Mouse (Mus musculus) kidney, adult 11 months (tissue): ENCODE data around the gene Cacna2d2.

Experiments
- DNase-seq: peaks from one replicate; pipeline ENCODE4 v3.0.0; 2022

Gene Cacna2d2

GRCm38 (mm10) chr9:107504662-107505537, 105.5 kb downstream of the Cacna2d2 start:
- no peak for DNase-seq

- no peak for DNase-seq
Measured at GRCm38 (mm10) chr9:107508266-107508665, 108.9 kb downstream of the Cacna2d2 start.

DNA sequence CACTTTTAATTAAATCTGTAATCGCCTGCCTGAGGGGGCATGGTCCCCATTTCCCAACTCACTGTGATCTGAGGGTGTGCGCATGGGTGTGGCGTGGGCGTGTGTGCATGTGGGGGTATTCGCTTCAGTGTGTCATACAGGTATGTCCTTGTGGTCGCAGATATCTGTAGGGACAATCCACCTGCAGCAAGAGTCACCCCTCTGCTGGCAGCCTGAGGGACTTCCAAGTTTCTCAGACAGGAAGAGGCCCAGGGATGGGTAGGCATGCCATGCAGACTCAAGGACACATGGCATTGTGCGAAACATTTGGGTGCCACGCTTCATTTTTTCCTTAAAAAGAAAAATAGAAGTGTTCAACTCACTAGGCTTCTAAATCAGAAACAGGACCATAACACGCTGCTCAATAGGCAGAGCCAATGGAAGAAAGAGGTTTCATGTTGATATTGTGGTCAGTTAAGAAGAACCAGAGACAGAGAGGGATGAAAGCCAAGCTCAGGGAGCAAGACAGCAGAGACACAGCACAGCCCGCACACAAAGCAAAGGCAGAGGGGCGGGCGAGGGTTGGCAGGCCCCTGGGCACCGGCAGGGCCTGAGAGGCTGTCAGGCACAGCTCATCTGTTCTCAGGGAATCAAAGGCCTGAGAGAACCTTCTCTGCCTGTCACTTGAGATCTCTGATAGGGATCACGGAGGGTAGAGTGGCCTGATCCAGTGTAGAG, 111.1 kb downstream of the Cacna2d2 start:
- no peak for DNase-seq

GRCm38 (mm10) chr9:107511436-107511835, 112.0 kb downstream of the Cacna2d2 start:
- no peak for DNase-seq

DNA sequence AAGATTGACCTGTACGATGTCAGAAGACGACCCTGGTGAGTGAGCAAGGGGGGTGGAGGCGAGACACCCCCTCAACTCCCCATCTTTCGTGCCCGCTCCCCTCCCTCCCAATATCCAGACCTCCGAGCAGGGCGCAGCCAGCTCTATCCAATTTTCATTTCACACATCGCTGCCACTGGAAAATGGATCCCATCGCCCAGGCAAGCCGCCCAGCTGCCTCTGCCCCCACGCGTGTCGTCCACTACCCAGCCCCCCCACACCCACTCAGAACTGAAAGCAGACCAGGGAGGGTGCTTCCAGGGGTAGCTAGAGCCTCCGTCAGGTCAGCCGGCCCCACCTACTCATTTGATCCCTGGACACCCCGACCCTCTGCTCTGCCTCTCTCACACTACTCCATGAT, 112.9 kb downstream of the Cacna2d2 start:
- no peak for DNase-seq

DNA sequence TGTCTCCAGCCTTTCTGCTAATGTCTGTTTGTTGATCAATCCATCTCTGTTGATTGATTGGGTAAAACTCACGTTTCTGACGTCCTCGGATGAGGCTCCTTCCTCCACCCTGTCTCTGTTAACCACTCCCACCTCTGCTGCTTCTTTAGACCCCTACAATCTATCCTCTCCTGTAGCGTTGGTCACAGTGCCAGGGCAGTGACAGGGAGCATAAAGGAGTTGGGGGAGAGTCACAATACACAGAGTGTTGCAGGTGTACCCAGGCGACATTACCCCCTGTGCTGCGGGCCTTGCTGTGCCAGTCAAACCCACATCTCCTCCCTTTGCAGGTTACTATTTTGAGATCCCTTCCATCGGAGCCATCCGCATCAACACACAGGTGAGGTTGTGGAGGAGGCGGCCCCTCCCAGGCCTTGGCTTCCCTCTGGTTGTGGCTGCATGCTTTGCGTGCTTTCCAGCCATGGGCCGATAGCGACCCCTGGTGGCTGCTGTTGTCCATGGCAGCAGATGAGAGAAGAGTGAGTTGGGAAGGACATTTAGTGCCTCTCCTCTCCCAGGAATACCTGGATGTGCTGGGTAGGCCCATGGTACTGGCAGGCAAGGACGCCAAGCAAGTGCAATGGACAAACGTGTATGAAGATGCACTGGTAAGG, 115.0 kb downstream of the Cacna2d2 start:
- DNase-seq, result peak; percentile 58

DNA sequence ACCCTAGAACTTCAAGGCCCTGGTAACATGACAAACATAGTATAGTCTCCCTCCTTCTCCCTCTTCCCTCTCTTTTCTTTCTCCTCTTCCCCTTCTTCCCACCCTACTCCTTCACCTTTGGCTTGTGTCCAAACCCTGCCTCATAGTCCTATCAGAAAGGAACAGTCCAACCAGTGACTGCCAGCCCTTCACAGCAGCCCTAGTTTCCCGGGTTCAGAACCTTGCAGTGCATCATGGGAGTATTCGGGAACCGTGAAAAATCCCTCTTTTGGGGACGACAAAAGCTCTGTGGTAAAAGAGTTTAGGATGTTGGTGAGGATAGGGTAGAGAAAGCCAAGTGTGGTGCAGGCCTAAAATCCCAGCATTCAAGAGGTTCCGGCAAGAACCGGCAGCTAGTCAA, 120.9 kb downstream of the Cacna2d2 start:
- no peak for DNase-seq

DNA sequence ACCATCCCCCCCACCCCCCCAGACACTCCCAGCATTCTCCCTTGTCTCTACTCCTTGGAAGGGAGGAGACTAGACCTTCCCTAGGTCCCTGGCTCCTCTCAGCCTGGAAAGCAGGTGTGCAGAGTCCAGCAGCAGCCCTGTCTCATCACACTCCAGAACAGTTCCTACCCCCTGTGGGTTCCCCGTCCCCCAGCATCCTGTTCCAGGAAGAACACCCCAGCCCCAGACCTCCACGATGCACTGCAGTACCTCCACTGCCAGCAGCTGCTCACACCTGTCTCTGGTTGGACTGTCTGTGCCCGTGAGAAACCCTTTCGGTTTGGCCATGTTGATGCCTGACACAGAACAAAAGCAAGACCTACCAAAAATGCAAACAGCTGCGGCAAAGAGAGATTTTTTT, 121.8 kb downstream of the Cacna2d2 start:
- no peak for DNase-seq

- no peak for DNase-seq
Measured at GRCm38 (mm10) chr9:107521711-107522399, 122.4 kb downstream of the Cacna2d2 start.

GRCm38 (mm10) chr9:107522400-107522711, 122.9 kb downstream of the Cacna2d2 start:
- no peak for DNase-seq

- DNase-seq, result peak; percentile 71
Measured at GRCm38 (mm10) chr9:107526198-107527026, 127.0 kb downstream of the Cacna2d2 start.

DNA sequence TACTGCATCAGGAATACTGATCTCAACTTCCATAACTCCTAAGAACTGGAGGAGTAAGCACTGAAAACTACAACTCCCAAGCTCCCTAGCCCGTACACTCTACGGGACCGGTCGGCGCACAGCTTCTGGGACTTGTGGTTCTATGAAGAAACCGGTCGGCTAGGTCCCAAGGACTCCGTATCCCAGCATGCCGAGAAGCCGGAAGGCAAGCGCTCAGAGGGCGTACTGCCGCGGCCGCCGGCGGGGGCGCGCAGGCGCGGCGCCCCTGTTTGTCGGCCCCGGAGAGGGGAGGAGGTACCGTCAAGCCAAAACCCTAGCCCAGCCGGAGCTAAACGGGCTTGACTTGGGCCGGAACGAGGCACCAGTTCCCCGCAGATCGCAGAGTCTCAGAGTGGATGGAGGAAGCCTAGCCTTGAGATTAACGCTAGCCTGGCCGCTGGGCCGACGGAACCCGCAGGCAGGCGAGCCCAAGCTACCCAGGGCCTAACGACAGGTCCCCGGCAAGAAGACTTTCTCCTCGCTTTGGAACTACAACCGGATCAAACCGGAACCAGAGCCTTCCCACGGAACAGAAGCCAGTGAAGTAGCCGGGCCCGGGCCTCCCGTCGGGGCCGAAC, 134.5 kb downstream of the Cacna2d2 start, which contains the start of gene Tmem115:
TSS of gene Tmem115 (plus strand) at position 155 of the 617 bp plus-strand sequence.
- DNase-seq, result peak; percentile 98

DNA sequence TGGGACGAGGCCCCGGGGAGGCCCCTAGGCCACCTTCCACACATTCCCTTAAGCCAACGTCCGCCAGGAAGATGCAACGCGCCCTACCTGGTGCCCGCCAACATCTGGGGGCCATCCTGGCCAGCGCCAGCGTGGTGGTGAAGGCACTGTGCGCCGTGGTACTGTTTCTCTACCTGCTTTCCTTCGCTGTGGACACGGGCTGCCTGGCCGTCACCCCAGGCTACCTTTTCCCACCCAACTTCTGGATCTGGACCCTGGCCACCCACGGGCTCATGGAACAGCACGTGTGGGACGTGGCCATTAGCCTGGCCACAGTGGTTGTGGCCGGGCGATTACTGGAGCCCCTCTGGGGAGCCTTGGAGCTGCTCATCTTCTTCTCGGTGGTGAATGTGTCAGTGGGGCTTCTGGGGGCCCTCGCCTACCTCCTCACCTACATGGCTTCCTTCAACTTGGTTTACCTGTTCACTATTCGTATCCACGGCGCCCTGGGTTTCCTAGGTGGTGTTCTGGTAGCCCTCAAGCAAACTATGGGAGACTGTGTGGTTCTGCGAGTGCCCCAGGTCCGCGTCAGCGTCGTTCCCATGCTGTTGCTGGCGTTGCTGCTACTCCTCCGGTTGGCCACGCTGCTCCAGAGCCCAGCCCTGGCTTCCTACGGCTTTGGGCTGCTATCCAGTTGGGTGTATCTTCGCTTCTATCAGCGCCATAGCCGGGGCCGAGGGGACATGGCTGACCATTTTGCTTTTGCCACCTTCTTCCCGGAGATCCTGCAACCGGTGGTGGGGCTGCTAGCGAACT, 135.2 kb downstream of the Cacna2d2 start:
- DNase-seq, result peak; percentile 40

- no peak for DNase-seq
Measured at GRCm38 (mm10) chr9:107538231-107538630, 138.8 kb downstream of the Cacna2d2 start.

- DNase-seq, result no peak
Measured at GRCm38 (mm10) chr9:107538711-107539110, 139.3 kb downstream of the Cacna2d2 start.

DNA sequence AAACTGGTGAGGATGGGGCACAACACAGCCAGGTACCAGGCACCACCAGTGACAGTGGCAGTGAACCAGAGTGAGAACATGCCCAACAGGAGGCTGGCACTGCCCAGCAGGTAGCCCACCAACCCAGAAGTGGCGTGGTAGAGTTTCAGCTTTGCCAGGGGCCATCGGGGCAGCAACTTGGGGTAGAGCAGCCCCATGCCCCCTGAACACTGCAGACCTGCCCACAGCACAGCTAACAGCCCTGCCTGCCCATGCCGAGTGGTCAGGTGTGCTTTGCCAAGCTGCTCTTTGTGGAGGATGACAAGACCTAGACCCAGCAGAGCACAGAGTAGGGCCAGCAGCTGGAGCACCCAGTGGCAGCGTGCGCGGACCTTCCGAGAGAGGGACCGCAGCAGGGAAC, 140.5 kb downstream of the Cacna2d2 start:
- peak; percentile 18 for DNase-seq

- DNase-seq, result peak; percentile 28
Measured at GRCm38 (mm10) chr9:107540420-107540819, 141.0 kb downstream of the Cacna2d2 start.

GRCm38 (mm10) chr9:107541005-107541404, 141.6 kb downstream of the Cacna2d2 start:
- no peak for DNase-seq

DNA sequence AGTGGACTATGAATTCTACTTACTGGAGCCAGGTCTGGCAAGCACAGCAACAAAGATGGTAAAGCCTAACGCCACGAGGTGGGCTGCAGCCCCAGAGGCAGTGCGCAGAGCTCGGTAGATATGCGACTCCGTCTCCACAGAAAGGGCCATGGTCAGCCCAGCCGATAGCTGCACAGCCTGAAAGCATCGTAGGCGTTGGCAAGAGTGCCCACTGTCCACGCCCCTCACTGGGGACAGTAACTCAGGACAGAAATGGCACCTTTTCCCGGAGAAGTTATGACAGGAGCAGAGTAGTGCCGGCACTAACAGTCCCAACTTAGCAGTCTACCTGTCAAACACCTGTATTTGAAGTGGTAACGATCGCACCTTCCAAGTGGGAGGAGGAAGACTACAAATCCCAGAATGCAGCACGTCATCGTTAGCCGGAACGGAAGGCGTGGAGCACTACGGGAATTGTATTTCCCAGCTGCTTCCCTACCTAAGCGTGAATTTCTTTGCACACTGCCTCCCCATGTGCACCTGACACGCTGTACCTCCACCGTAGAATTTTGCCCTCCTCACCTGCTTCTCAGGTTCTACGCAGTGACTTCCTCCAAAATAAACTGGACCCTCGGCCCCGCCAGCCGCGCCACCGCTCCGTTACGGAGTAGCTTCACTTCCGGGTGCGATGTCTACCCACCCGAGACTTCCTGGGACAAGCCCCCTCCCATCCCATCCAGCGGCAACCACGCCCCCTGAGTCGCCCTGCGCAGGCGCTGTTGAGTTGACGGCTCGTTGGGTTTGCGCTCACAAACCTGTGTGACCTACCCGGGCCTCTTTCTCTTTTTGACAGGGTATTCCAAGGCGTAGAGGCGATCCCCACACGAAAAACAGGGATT, 142.3 kb downstream of the Cacna2d2 start, which contains the start of the genes Cyb561d2 and Nprl2:
TSS of gene Cyb561d2 (minus strand) at position 720 of the 878 bp plus-strand sequence.
TSS of gene Nprl2 (plus strand) at position 753 of the 878 bp plus-strand sequence.
- DNase-seq, result peak; percentile 94

GRCm38 (mm10) chr9:107542352-107542686, 142.9 kb downstream of the Cacna2d2 start:
- no peak for DNase-seq
